In genomic region chr19:43673513-43674315, GRCm38 (mm10) we compare ENCODE assay signal across 1 mouse cellular context.
TF ChIP-seq lines count a peak whose summit lies in the region.

No protein-coding gene starts in this region.

TF ChIP-seq in MEL, 35 proteins besides CTCF, POLR2A, EP300 and RAD21 (continued from another document):
- peak; percentile 70 for TF ChIP-seq TAL1 (IDR thresholded peaks at IDR 0.05; ENCODE audit: low read length)
- no peak for TF ChIP-seq MAFK (IDR thresholded peaks at IDR 0.05; ENCODE audit: borderline replicate concordance, low read depth, low read length)
- TF ChIP-seq KAT2A (conservative IDR thresholded peaks at IDR 0.05; ENCODE audit: low read depth, low read length), result no peak
- peak; percentile 91 for TF ChIP-seq SIN3A (IDR thresholded peaks at IDR 0.05; ENCODE audit: low read length)
- TF ChIP-seq MYB (IDR thresholded peaks at IDR 0.05; ENCODE audit: low read depth, low read length), result no peak
- no peak for TF ChIP-seq MYC (IDR thresholded peaks at IDR 0.05; ENCODE audit: low read depth, low read length)
- TF ChIP-seq E2F4 (IDR thresholded peaks at IDR 0.05; ENCODE audit: borderline replicate concordance, low read depth, low read length), result no peak
- TF ChIP-seq SMC3 (IDR thresholded peaks at IDR 0.05; ENCODE audit: low read depth, low read length), result no peak
- TF ChIP-seq CHD2 (IDR thresholded peaks at IDR 0.05; ENCODE audit: low read length), result no peak
TF ChIP-seq in MEL: peak in this region for 9.
